Mouse (Mus musculus) left cerebral cortex, postnatal 25 days (tissue): Measurements from ENCODE around the gene Gsdma. TPM values are rescaled to one million over a fixed set of nuclear protein-coding genes. Genes with fewer than 3 reads are reported as not detected.
A peak's percentile ranks its signal among the peaks of the same experiment; 100 is the strongest.
"Not testable (repeated sequence)": the region's sequence is repeated elsewhere in the genome, so short reads cannot be mapped to it uniquely, and the experiment has no call there.

ENCODE experiments used
- DNase-seq, 2 experiments: peaks; one replicate each; pipeline ENCODE4 v3.0.0; 2022; ENCODE audit warnings: low spot score in 2 of 2, mixed read lengths in 1 of 2
- intact Hi-C: fragments of 180-260 bp; cut with DNase I; formaldehyde crosslinking; loops from one replicate; pipeline ENCODE4 v1.15.1; 2025
- total RNA-seq, 2 experiments: library from RNA; stranded (reverse); gene quantifications; 2 replicates each; pipeline ENCODE4 v1.2.3; 2021

Gene Gsdma
- not detected for total RNA-seq

DNA sequence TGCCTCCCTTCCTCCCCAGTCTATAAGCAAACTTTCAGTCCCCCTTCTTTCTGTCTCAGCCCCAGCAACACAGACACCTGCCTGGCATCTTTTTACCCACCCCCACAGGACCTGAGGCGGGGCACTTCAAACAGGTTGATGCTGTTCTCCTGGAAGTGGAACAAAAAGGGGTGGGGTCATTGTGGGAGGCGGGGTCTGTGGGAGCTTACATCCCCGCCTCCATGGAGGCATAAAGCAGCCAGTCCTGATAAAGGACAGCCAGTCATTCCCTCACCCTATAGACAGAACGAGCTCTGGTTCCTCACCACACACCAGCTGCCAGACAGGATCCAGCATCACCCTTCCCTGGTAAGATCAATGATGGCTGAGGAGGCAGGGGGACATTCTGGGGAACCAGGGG is at the start of gene Gsdma:
Gene Gsdma (plus strand): TSS at position 261 of the 400 bp plus-strand sequence.
- DNase-seq = no peak
- intact Hi-C loops = no loop called here

GRCm38 (mm10) chr11:98620791-98621190 is 43.4 kb upstream of the Gsdma start:
- intact Hi-C loops = no loop called here
- DNase-seq = no peak

DNA sequence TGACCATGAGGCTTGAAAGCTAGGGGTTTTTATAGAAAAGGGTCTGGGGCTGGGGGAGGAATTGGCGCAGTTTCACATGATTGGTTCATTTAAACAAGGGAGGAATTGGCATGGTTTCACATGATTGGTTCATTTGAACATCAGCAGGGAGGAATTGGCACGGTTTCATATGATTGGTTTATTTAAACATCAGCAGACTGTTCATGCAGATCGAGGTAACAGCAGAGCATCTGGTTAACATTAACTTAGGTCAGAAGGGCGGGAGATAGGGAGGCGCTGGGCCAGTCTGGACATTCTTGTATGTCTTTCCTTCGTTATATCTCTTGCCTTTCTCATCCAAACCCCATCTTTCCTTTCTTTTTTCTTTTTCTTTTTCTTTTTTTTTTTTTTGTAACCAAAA is 40.2 kb upstream of the Gsdma start:
- intact Hi-C loops, DNase-seq: not testable (repeated sequence)

DNA sequence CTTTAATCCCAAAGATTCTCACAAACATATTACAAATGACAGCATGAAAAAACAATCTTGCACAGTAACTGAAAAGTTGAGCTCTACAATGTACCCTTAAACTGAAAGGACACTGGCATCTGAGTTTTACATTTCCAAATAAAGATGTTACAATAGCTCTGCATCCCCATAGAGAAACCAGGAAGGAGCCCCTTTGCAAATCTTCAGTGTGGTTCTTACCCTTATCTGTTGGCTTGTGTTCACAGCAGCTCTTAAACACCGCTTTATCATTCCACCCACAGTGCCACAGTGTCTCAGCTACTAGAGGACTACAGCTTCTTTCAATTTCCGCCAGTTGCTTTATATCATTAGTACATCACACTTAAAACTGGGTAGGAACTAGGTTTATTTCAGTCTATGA is 39.8 kb upstream of the Gsdma start:
- DNase-seq, intact Hi-C loops: not testable (repeated sequence)

DNA sequence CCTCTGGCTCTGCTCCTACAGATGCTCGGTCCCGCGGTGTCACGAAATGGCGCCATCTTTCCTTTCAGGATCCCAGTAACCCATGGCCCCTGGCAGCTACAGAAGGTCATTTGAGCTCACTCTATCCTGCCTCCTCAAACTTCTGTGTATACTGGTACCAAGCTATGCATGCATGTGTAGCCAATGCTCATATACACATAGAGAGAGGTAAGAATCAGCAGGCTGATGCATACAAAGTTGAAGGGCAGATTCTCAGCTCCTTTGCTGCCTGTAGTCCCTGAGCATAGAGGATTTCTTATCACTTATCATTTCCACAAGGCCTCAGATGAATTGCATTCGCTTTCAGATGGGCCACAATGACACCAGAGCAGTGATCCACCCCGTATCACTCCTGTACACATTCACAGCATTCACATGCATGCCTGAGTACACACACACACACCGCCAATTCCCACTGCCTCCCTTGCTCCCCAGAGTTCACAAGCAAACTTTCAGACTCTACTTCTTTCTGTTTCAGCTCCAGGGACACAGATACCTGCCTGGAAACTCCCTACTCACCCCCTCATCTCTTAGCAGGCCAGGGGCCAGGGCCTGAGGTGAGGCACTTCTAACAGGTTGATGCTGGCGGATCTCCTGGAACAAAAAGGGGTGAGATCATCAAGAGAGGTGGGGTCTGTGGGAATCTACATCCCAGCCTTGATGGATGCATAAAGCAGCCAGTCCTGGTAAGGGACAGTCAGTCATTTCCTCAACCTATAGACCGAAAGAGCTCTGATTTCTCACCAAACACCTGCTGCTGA is 38.3 kb upstream of the Gsdma start, which contains the start of the genes Gm12355 and Gsdma3:
Gene Gm12355 (minus strand): TSS at position 51 of the 800 bp plus-strand sequence.
Gene Gsdma3 (plus strand): TSS at position 750 of the 800 bp plus-strand sequence.
- DNase-seq = no peak
- intact Hi-C loops = no loop called here

GRCm38 (mm10) chr11:98628706-98629105 is 35.4 kb upstream of the Gsdma start:
- intact Hi-C loops = no loop called here
- DNase-seq = no peak

- DNase-seq = no peak
- intact Hi-C loops = no loop called here
Measured at GRCm38 (mm10) chr11:98630646-98631045, 33.5 kb upstream of the Gsdma start.

- DNase-seq, intact Hi-C loops: not testable (repeated sequence)
Measured at GRCm38 (mm10) chr11:98635312-98635970, 28.7 kb upstream of the Gsdma start.

- no peak for DNase-seq
- intact Hi-C loops = loop anchor here (1.0 kb wide), 1 partner anchor 32 kb away; no protein-coding TSS in a partner anchor
Measured at GRCm38 (mm10) chr11:98637501-98637900, 26.6 kb upstream of the Gsdma start.

DNA sequence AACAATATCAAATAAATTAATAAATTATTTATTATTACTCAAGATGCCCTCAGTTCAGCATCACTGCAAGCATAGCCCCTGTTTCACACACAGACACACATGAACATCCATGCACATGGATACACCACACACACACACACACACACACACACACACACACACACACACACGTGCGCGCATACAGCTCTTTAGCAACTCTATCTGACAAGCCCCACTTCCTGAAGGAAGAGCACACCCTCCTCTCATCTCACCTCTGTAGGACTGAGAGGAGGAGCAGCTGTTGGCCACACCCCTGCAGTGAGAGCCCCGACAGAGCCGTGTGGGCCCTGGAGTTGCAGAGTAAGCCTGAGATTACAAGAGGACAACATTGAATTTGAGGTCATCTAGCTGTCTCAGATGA is 24.1 kb upstream of the Gsdma start:
- intact Hi-C loops = loop anchor here (5.0 kb wide), 1 partner anchor 158 kb away; no protein-coding TSS in a partner anchor
- no peak for DNase-seq

DNA sequence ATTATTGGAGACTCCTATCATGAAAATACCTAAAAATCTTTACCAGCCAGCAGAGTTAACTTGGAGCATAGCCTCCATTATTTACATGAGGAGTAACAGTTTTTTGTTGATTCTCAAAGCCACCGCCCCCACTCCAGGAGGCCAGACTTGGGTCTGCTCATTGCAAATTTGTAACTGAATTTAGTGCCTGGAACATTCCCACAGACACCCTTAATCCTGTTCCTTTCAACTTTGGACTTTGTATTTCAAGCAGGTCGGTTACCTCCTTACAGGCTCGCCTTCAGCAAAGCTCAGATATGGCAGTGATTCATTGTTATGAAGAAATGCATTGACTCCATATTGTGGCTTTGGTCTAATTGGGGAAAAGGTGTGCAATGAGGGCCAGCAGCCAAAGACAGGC is 19.4 kb upstream of the Gsdma start:
- intact Hi-C loops = loop anchor here (5.0 kb wide), 1 partner anchor 162 kb away; no protein-coding TSS in a partner anchor
- DNase-seq = no peak

- intact Hi-C loops = no loop called here
- no peak for DNase-seq
Measured at GRCm38 (mm10) chr11:98645946-98646345, 18.2 kb upstream of the Gsdma start.

DNA sequence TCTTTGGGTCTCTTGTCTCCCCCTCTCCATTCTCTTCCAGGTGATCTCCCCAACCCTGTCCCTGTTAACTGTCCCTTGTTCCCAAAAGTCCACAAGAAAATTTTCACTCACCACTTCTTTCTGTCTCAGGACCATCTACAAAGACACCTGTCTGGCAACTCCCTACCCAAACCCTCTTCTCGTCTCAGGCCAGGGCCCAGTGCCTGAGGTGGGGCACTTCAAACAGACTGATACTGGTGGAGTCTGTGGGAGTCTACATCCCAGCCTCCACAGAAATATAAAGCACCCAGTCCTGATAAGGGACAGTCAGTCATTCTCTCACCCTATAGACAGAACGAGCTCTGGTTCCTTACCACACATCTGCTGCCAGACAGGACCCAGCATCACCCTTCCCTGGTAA is 17.7 kb upstream of the Gsdma start, which contains the start of gene Gsdma2:
Gene Gsdma2 (plus strand): TSS at position 301 of the 400 bp plus-strand sequence.
- intact Hi-C loops = no loop called here
- DNase-seq = no peak

- peak in 1 of 2 experiments; percentile 3 for DNase-seq
- intact Hi-C loops = loop anchor here (1.0 to 5.0 kb wide), 2 partner anchors 21 to 48 kb away; no protein-coding TSS in a partner anchor
Measured at GRCm38 (mm10) chr11:98655076-98655475, 9.1 kb upstream of the Gsdma start.

DNA sequence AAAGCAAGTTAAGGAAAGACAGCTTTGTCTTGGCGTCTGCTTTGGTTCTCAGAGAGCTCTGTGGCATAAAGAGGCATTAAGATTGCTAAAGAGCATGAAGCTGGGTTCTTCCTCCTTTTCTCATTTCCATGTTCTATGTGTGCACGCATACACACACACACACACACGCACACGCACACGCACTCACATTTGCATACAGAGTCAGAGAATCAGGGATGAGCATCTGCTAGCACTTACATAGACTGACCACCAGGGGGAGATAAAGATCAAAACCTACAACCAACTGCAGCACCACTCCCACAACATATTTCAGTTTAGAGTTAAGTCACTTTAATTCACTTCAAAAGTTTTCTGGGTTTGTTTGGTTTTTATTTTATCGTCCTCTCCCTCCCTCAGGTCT is 3.6 kb upstream of the Gsdma start:
- intact Hi-C loops = no loop called here
- DNase-seq = peak; percentile 44 to 77

DNA sequence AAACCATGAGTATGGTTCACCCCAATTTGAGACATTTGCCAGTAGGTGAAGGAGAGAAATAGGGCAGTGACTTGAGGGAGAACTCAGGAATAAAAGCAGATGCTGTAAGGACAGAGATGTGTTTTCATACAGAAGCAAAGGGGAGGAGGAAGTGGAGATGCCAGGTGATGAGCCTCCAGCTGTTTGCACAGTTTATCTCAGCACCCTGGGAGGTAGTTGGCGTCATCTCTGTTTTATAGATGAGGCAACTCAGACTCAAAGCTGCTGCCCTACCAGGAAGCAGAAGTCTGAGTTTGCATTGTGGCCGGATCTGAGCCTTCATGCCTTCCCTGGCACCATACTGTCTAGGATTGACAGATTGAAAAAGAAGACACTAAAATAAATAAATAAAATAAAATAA is 4.8 kb downstream of the Gsdma start:
- no peak for DNase-seq
- intact Hi-C loops = no loop called here

GRCm38 (mm10) chr11:98671284-98671815 is 7.2 kb downstream of the Gsdma start:
- no peak for DNase-seq
- intact Hi-C loops = no loop called here

DNA sequence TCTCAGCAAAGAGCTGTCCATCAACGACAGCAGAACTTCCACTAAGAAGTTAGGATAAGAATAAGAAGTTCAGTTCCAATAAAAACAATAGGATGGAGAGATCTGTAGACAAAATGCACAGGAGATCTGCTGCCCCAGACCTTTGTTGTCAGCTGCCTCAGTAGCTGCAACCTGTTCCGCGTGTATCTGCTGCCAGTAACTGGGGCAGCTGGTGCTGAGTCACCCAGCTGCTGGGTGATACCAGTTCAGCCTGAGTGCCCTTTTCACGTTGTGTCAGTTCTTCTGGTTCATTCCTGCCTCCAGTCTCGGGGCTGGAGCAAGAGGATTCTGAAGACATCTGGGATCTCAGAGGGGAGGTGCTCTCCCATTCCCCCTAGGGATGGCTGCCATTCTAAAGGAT is 7.7 kb downstream of the Gsdma start:
- no peak for DNase-seq
- intact Hi-C loops = no loop called here

DNA sequence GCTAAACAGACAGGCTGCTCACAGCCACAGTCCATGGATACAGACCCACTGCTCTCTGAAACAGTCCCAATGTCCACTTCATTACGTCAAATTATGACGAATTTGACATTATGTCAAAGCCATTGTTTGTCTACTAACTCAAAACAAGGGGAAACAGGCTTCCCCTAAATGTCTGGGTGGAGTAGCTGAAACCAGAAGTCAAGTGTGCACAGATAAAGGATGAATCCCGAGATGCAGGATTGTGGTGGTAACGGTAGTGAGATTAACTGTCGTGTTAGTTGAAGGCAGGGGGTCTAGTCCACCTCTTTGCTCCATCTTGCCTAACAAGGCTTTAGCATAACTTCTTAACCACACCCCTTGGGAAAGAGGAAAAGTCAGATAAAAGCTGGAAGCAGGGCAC is 8.3 kb downstream of the Gsdma start:
- no peak for DNase-seq
- intact Hi-C loops = no loop called here

DNA sequence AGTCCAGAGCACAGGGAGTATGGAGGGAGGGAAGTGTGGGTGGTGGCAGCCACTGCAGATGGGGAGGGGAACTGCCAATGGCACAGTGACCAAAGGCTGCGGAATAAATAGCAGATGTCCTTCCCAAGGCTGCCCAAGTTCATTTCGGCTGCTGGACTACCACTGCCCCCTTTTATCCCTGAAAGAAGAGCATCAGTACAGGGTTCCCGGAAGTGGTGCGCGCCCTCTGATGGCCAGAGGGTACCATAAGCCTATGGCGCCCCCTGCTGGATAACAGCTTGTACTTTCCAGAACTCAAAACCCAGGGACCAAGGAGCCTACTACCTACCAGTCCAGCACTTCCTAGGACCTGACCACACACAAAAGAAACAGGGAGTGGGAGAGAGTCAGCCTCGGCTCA is 9.0 kb downstream of the Gsdma start:
- peak; percentile 42 to 66 for DNase-seq
- intact Hi-C loops = not testable (repeated sequence)
